Mouse (Mus musculus): ENCODE data around the gene Atp6v0b. TPM values are rescaled to one million over a fixed set of nuclear protein-coding genes. Genes with fewer than 3 reads are reported as not detected.
A peak's percentile ranks its signal among the peaks of the same experiment; 100 is the strongest.

Gene Atp6v0b
- polyA plus RNA-seq, 1 experiment from 2014 or later: 214 TPM

GRCm38 (mm10) chr4:117834845-117835530 lies 52.1 kb downstream of the Atp6v0b start:
- Histone ChIP-seq H3K36me3 (no peaks in the 10 kb centered on the region), H3K27me3 (replicated peaks) (no peaks in the 10 kb centered on the region), H3K27ac (peak overlapping the region; percentile 93), H3K9me3 (no peaks in the 10 kb centered on the region), H3K4me3 (replicated peaks) (peak overlapping the region; percentile 58), H3K4me2 (peak overlapping the region; percentile 93), H3K9ac (peak overlapping the region; percentile 69), H3K4me1 (peaks cover 31% of the 10 kb centered on the region)
- ATAC-seq (ENCODE audit: insufficient read depth, low FRiP score, low read depth): peak; percentile 42
- WGBS: under 1% methylated on average over 36 of the region's 36 CpGs

- Histone ChIP-seq H3K36me3 (no peaks in the 10 kb centered on the region), H3K4me2 (peak within 1 kb of the TSS; percentile 93), H3K27me3 (replicated peaks) (no peaks in the 10 kb centered on the region), H3K4me1 (peaks cover 36% of the 10 kb centered on the region), H3K4me3 (replicated peaks) (peak within 1 kb of the TSS; percentile 58), H3K9me3 (no peaks in the 10 kb centered on the region), H3K9ac (peak within 1 kb of the TSS; percentile 69), H3K27ac (peak within 1 kb of the TSS; percentile 93)
- WGBS: 26% methylated on average over 3 of the region's 3 CpGs
- no peak for ATAC-seq (ENCODE audit: insufficient read depth, low FRiP score, low read depth)
Measured at GRCm38 (mm10) chr4:117834457-117834844, 52.7 kb downstream of the Atp6v0b start, which contains the start of gene Slc6a9. Gene Slc6a9, plus strand, starts transcription at chr4:117834506.

Other genes starting within 250 kb of the Atp6v0b start
- gene Dmap1, start 205.1 kb downstream of the Atp6v0b start, polyA plus RNA-seq (2015; fragmentation: Nextera tagmentation; extraction: Ambion mirVana): 47.2 and 50.7 TPM in 2 replicates
- gene Gm12845, start 162.9 kb downstream of the Atp6v0b start, polyA plus RNA-seq (2015; fragmentation: Nextera tagmentation; extraction: Ambion mirVana): not detected in 2 replicates
- 0.05 TPM in 1 of 2 replicates, not detected in the other for gene Klf17, start 121.7 kb downstream of the Atp6v0b start, polyA plus RNA-seq (2015; fragmentation: Nextera tagmentation; extraction: Ambion mirVana)
- gene Slc6a9, start 52.8 kb downstream of the Atp6v0b start, polyA plus RNA-seq (2015; fragmentation: Nextera tagmentation; extraction: Ambion mirVana): 14.2 and 15.0 TPM in 2 replicates
- 0.94 and 2.3 TPM in 2 replicates for gene Ccdc24, start 14.8 kb downstream of the Atp6v0b start, polyA plus RNA-seq (2015; fragmentation: Nextera tagmentation; extraction: Ambion mirVana)
- 16.6 and 17.9 TPM in 2 replicates for gene B4galt2, start 3.8 kb downstream of the Atp6v0b start, polyA plus RNA-seq (2015; fragmentation: Nextera tagmentation; extraction: Ambion mirVana)
- gene Dph2, start 4.7 kb upstream of the Atp6v0b start, polyA plus RNA-seq (2015; fragmentation: Nextera tagmentation; extraction: Ambion mirVana): 16.6 and 16.7 TPM in 2 replicates
- gene Ipo13, start 27.7 kb upstream of the Atp6v0b start, polyA plus RNA-seq (2015; fragmentation: Nextera tagmentation; extraction: Ambion mirVana): 37.5 and 42.9 TPM in 2 replicates
- 6.9 and 7.0 TPM in 2 replicates for gene Artn, start 42.4 kb upstream of the Atp6v0b start, polyA plus RNA-seq (2015; fragmentation: Nextera tagmentation; extraction: Ambion mirVana)
- gene St3gal3, start 247.6 kb upstream of the Atp6v0b start, polyA plus RNA-seq (2015; fragmentation: Nextera tagmentation; extraction: Ambion mirVana): 6.4 and 8.0 TPM in 2 replicates